Mouse (Mus musculus): Measurements from ENCODE around the gene Irgq.
A peak's percentile ranks its signal among the peaks of the same experiment; 100 is the strongest.

DNA sequence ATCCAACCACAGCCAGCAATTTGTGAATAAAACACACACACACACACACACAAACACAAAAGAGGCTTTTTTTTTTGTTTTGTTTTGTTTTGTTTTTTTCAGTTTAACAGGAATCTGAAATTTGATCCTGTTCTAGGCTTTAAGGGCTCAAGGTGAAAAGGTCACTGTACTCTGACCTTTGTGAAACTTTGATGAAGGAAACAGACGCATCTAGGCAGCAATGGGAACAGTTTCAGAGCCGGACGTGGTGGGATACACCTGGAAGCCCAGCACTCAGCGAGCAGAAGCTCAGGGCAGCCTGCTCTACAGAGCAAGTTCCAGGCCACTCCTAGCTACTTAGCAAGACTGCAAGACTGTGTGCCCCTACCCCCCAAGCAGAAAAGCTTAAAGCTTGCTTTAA, 25.6 kb upstream of the Irgq start:
- peak; percentile 59; the same call in 1 of the 2 replicates for TF ChIP-seq EP300 (IDR thresholded peaks at IDR 0.05; ENCODE audit: insufficient read depth, low read depth, low read length)
- no peak for TF ChIP-seq POLR2A (IDR thresholded peaks at IDR 0.05; ENCODE audit: insufficient read depth, low read length)
- no peak for TF ChIP-seq CTCF (IDR thresholded peaks at IDR 0.05; ENCODE audit: low read depth, low read length)
